Mouse (Mus musculus) intestine, postnatal 0 days (tissue): Measurements from ENCODE around the gene Trarg1. TPM values are rescaled to one million over a fixed set of nuclear protein-coding genes. Genes with fewer than 3 reads are reported as not detected.
"Not testable (repeated sequence)": the region's sequence is repeated elsewhere in the genome, so short reads cannot be mapped to it uniquely, and the experiment has no call there.

Experiments
- ATAC-seq: fragments of 200-750 bp; cut with Nextera tagmentation; 2 replicates; pipeline ENCODE4 v1.8.0; 2017; ENCODE audit warnings: mild to moderate bottlenecking, moderate TSS enrichment, moderate library complexity
- H3K27ac ChIP-seq: fragments of 300-500 bp; sonication (generic); 2 replicates; pipeline ENCODE4 v1.5.1; 2014; ENCODE audit warnings: mild to moderate bottlenecking, low read depth, low read length, moderate library complexity
- H3K27me3 ChIP-seq: fragments of 300-500 bp; sonication (generic); replicated peaks from 2 replicates; pipeline ENCODE4 v1.6.1; 2014; ENCODE audit warnings: low read length, mixed read lengths; ENCODE audit not compliant: control insufficient read depth, insufficient read depth
- H3K36me3 ChIP-seq: fragments of 300-500 bp; sonication (generic); 2 replicates; pipeline ENCODE4 v1.6.1; 2014; ENCODE audit warnings: mild to moderate bottlenecking, moderate library complexity; ENCODE audit not compliant: control insufficient read depth, insufficient read depth
- H3K4me1 ChIP-seq: fragments of 300-500 bp; sonication (generic); replicated peaks from 2 replicates; pipeline ENCODE4 v1.6.1; 2014; ENCODE audit warnings: antibody characterized with exemption, low read length, mixed read lengths; ENCODE audit not compliant: control insufficient read depth, insufficient read depth
- H3K4me2 ChIP-seq: fragments of 300-500 bp; sonication (generic); replicated peaks from 2 replicates; pipeline ENCODE4 v1.6.1; 2014; ENCODE audit warnings: low read depth, mild to moderate bottlenecking, moderate library complexity
- H3K4me3 ChIP-seq: fragments of 300-500 bp; sonication (generic); 2 replicates; pipeline ENCODE4 v1.5.1; 2014; ENCODE audit warnings: low read depth, low read length
- H3K9ac ChIP-seq: fragments of 300-500 bp; sonication (generic); 2 replicates; pipeline ENCODE4 v1.6.1; 2014; ENCODE audit warnings: mild to moderate bottlenecking, low read depth, low read length
- H3K9me3 ChIP-seq: fragments of 300-500 bp; sonication (generic); 2 replicates; pipeline ENCODE4 v1.6.1; 2016; ENCODE audit warnings: mixed run types; ENCODE audit not compliant: control insufficient read depth
- CTCF ChIP-seq: sonication (generic); IDR thresholded peaks from 2 replicates; pipeline ENCODE4 v1.5.1; 2016; ENCODE audit warnings: low read depth, mild to moderate bottlenecking, control low read depth, antibody characterized with exemption, moderate library complexity
- WGBS: fragments of 180-500 bp; shearing (Covaris S2); extraction: QIAGEN DNeasy Blood & Tissue Kit; methylation state at CpG from one replicate; pipeline ENCODE4 v1.1.7; 2014; 5-methylcytosine and 5-hydroxymethylcytosine counted together
- polyA plus RNA-seq: library from polyadenylated mRNA; unstranded; fragments of >200 nt; fragmentation: Nextera tagmentation; extraction: Ambion mirVana; gene quantifications from 2 replicates; pipeline ENCODE4 v1.2.1, GENCODE M21; 2015

Trarg1 gene
- polyA plus RNA-seq: 0.85 and 0.96 TPM in 2 replicates

DNA sequence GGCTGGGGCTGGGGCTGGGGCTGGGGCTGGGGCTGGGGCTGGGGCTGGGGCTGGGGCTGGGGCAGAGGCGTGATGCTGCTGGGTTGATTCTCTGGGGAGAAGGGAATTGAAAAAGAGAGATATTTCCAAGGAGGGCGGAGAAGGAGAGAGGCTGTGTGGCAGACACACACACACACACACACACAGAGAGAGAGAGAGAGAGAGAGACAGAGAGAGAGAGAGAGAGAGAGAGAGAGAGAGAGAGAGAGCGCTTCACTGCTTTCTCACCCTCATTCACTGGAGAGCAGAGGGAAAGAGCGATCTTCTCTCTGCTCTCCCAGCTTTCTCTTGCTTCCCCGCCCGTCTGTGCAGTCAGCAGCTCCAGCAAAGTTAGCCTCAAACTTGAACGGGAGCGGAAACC lies at the start of gene Trarg1:
TSS of gene Trarg1 (plus strand) at position 301 of the 400 bp plus-strand sequence.
- not testable (repeated sequence) for H3K27ac ChIP-seq, H3K4me2 ChIP-seq, H3K4me1 ChIP-seq, H3K4me3 ChIP-seq, H3K9me3 ChIP-seq, H3K36me3 ChIP-seq, H3K9ac ChIP-seq, H3K27me3 ChIP-seq, ATAC-seq
- 37% methylated on average over 8 of the region's 8 CpGs for WGBS

GRCm38 (mm10) chr11:76630023-76630422 lies 49.6 kb upstream of the Trarg1 start:
- H3K9me3 ChIP-seq: no peaks in the 10 kb centered on the region
- H3K36me3 ChIP-seq: no peaks in the 10 kb centered on the region
- no peaks in the 10 kb centered on the region for H3K27me3 ChIP-seq
- no peak overlapping the region for H3K27ac ChIP-seq
- 39% methylated on average over 2 of the region's 2 CpGs for WGBS
- no peak overlapping the region for H3K4me3 ChIP-seq
- H3K4me1 ChIP-seq: no peaks in the 10 kb centered on the region
- no peak overlapping the region for H3K9ac ChIP-seq
- ATAC-seq: no peak
- no peak for TF ChIP-seq CTCF
- no peak overlapping the region for H3K4me2 ChIP-seq

DNA sequence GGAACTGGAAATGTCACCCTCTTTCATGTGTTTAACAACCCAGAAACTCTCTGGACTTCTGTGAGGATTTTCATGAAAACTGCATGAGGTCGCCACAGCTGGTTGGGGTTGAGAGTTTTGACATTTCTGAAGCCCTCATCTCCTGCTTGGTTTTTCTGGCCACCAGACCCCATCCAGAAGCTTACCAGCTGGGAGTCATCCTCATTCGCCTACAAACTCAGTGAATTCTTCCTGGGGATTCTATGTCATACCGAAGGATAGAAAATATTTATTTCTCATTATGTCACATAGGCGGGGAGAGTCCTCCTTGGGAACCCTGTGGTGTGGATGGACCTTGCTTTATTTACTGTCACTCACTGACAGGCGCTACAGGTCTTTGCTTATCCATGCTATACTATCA lies 49.1 kb upstream of the Trarg1 start:
- H3K9me3 ChIP-seq: no peaks in the 10 kb centered on the region
- WGBS: 73% methylated on average over 5 of the region's 5 CpGs
- H3K4me3 ChIP-seq: no peak overlapping the region
- no peaks in the 10 kb centered on the region for H3K4me1 ChIP-seq
- H3K9ac ChIP-seq: no peak overlapping the region
- H3K36me3 ChIP-seq: no peaks in the 10 kb centered on the region
- no peak for ATAC-seq
- H3K4me2 ChIP-seq: no peak overlapping the region
- no peak for TF ChIP-seq CTCF
- H3K27ac ChIP-seq: no peak overlapping the region
- no peaks in the 10 kb centered on the region for H3K27me3 ChIP-seq

- TF ChIP-seq CTCF: no peak
- Histone ChIP-seq H3K27me3 (no peaks in the 10 kb centered on the region), H3K4me2 (no peak overlapping the region), H3K4me1 (no peaks in the 10 kb centered on the region), H3K27ac (no peak overlapping the region), H3K9me3 (no peaks in the 10 kb centered on the region), H3K36me3 (no peaks in the 10 kb centered on the region), H3K4me3 (no peak overlapping the region), H3K9ac (no peak overlapping the region)
- WGBS: 76% methylated on average over 17 of the region's 17 CpGs
- ATAC-seq: no peak
Observed at GRCm38 (mm10) chr11:76639269-76639985, 40.2 kb upstream of the Trarg1 start.

DNA sequence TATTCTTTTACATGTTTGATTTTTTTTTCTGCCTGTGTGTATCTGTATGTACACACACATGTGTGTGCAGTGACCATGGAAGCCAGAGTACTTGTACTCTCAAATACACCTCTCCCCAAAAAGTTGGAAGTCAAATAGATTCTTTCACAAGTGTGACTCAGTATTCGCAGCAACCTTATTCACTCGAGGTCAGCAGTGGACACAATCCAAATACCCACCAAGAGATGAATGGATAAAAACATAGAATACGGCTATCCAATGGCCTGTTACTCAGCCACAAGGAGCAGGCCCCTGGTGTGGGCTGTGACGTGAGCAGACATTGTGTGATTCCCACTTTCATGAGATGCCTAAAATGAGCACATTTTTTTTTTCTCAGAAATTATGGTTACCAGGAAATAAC lies 39.4 kb upstream of the Trarg1 start:
- Histone ChIP-seq H3K4me2 (no peak overlapping the region), H3K9ac (no peak overlapping the region), H3K4me3 (no peak overlapping the region), H3K4me1 (no peaks in the 10 kb centered on the region), H3K27me3 (no peaks in the 10 kb centered on the region), H3K9me3 (no peaks in the 10 kb centered on the region), H3K27ac (no peak overlapping the region), H3K36me3 (no peaks in the 10 kb centered on the region)
- ATAC-seq: no peak
- 75% methylated on average over 4 of the region's 4 CpGs for WGBS
- no peak for TF ChIP-seq CTCF

- 75% methylated on average over 6 of the region's 6 CpGs for WGBS
- Histone ChIP-seq H3K36me3 (no peaks in the 10 kb centered on the region), H3K27ac (no peak overlapping the region), H3K4me1 (no peaks in the 10 kb centered on the region; the same call in 1 of the 2 replicates), H3K9ac (no peak overlapping the region), H3K4me3 (no peak overlapping the region), H3K4me2 (no peak overlapping the region), H3K27me3 (peaks cover 7% of the 10 kb centered on the region; the same call in 1 of the 2 replicates), H3K9me3 (no peaks in the 10 kb centered on the region)
- ATAC-seq: no peak
- no peak for TF ChIP-seq CTCF
Observed at GRCm38 (mm10) chr11:76644257-76644656, 35.4 kb upstream of the Trarg1 start.
